Mouse (Mus musculus) embryonic fibroblast, embryonic 13.5 days (primary cell): ENCODE data around the gene Cpne2.
A peak's percentile ranks its signal among the peaks of the same experiment; 100 is the strongest.

Source experiments
- CTCF ChIP-seq: IDR thresholded peaks from 2 replicates; pipeline ENCODE4 v1.5.1; 2011; ENCODE audit warnings: mild to moderate bottlenecking, control low read depth, low read length, moderate library complexity, borderline replicate concordance; ENCODE audit not compliant: insufficient read depth
- POLR2A ChIP-seq: IDR thresholded peaks from 2 replicates; pipeline ENCODE4 v1.6.1; 2011; ENCODE audit warnings: low read depth, mild to moderate bottlenecking, control low read depth, low read length, moderate library complexity

DNA sequence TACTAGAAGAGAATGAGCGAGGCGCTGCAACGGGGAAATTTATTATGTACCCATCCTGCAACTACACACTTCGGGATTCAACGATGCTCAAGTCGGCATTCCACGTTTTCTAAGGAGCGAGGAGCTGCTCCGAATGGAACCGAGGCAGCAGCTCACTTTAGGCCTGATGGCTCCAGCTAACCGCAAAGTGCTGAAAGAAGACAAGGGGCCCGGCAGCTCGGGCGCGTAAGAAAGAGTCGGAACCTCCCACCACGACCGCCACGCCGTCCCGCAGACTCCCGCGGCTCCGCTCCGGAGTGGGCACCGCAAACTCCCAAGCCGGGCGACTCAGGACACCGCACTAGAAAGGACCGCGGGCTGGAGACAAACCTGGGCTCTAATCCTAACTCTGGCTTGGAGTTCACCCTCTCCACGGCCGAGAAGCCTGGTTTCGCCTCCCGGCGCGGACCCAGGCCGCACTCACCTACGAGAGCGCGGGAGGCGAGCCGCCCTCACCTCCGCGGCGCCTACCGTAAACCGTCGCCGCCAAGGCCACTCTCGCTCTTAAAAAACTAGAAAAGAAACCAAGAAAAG lies 68.3 kb downstream of the Cpne2 start:
- TF ChIP-seq CTCF (no peak), POLR2A (peak; percentile 41; the same call in 1 of the 2 replicates)
